Mouse (Mus musculus) ES-E14 (cell line): ENCODE data around the gene Tmem184b.

Experiments
- CHD2 ChIP-seq: IDR thresholded peaks from 2 replicates; pipeline ENCODE4 v1.6.1; 2014; ENCODE audit warnings: mild to moderate bottlenecking, low read depth, low read length, inconsistent platforms
- ZNF384 ChIP-seq: IDR thresholded peaks from 2 replicates; pipeline ENCODE4 v1.6.1; 2012; ENCODE audit warnings: low read depth, low read length, inconsistent platforms

- TF ChIP-seq ZNF384, result no peak
- TF ChIP-seq CHD2, result no peak
Observed at GRCm38 (mm10) chr15:79330521-79330920, 72.8 kb downstream of the Tmem184b start.
